Mouse (Mus musculus) cortical plate, adult 2 months (tissue): Measurements from ENCODE around the gene Crocc2.

Source experiments
- CTCF ChIP-seq: fragments of 200-500 bp; IDR thresholded peaks from 2 replicates; pipeline ENCODE4 v1.5.1; 2011; ENCODE audit warnings: mild to moderate bottlenecking, control low read depth, low read length; ENCODE audit not compliant: insufficient read depth; ENCODE audit errors: extremely low read depth
- POLR2A ChIP-seq: fragments of 200-500 bp; IDR thresholded peaks from 2 replicates; pipeline ENCODE4 v1.6.1; 2011; ENCODE audit warnings: mild to moderate bottlenecking, low read length, control low read depth; ENCODE audit not compliant: insufficient read depth; ENCODE audit errors: extremely low read depth

DNA sequence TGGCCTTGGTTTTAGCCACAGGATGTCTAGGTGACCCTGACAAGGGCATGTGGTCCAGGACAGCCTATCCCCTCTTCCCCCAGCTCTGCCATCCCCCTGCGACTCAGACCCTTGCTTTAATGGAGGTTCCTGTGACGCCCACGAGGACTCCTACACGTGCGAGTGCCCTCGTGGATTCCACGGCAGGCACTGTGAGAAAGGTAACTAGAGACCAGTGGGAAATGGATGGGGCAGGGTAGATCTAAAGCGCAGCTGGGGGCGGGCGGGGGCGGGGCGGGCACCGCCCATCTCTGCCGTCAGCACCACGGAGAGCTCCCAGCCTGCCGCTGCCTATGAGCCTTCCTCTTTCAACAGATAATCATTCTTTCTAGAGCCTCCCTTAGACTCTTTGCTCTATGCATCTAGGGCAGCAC lies 103.9 kb downstream of the Crocc2 start:
- no peak for TF ChIP-seq CTCF
- no peak for TF ChIP-seq POLR2A
